In the genomic region with DNA sequence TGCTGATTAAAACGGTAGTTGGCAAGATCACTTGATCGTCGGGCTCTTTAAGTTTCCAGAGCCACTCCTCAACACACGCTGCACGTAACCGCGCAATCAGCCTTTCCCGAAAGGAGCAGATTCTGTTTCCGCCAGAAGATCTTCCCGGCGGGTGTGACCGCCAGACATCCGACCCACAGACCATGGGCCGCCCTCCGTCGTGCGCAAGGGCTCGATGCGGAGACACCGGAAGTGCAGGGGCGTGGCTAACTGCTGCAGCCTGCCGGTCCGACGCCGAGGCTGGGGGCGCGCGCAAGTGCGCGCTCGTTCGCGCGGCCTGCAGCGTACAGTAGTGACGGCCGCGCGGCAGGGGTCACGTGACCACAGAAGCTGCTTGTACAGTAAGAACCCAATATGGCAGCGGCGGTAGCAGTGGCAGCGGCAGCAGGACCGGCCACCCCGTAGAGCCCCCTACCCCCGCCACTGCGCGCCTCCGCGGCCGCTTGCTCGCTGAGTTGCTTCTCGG, we compare ENCODE assay signal across 8 mouse cellular contexts. TPM values are rescaled to one million over a fixed set of nuclear protein-coding genes. Genes with fewer than 3 reads are reported as not detected.
A peak's percentile ranks its signal among the peaks of the same experiment; 100 is the strongest.
DNase-seq lines count a peak whose midpoint lies in the region; ATAC-seq lines count a peak whose summit lies in the region.

A gene (plus strand): TSS at position 328 of the 505 bp plus-strand sequence.

- H3K27me3 ChIP-seq in hindbrain, embryonic 14.5 days (ENCODE audit: control insufficient read depth, insufficient read depth, low read length) = no peaks in the 10 kb centered on the region

- peak within 1 kb of the TSS; percentile 79 for H3K9ac ChIP-seq in hindbrain, embryonic 14.5 days

- H3K9me3 ChIP-seq in hindbrain, embryonic 14.5 days (ENCODE audit: control insufficient read depth, low read length) = no peaks in the 10 kb centered on the region

- under 1% methylated on average over 53 of the region's 53 CpGs for WGBS in hindbrain, embryonic 14.5 days

- peak within 1 kb of the TSS; percentile 70 for H3K4me2 ChIP-seq in hindbrain, embryonic 14.5 days (replicated peaks)

- DNase-seq in R1 (ENCODE audit: low read depth, low spot score) = peak; percentile 98
- DNase-seq in cerebellum, postnatal 25 days = peak; percentile 99 to 100
- DNase-seq in frontal cortex, postnatal 25 days (ENCODE audit: low spot score in 2 of 2) = peak; percentile 94 to 97
- peak; percentile 99 for DNase-seq in hindbrain, embryonic 14.5 days (ENCODE audit: low spot score)
- peak; percentile 97 to 99 for DNase-seq in layer of hippocampus, postnatal 36 days
- peak; percentile 100 for DNase-seq in lung, postnatal 36 days
- peak; percentile 99 for DNase-seq in retina, postnatal 1 day
- DNase-seq in urinary bladder, adult 18-20 months (ENCODE audit: low spot score in 2 of 2) = peak; percentile 94 to 99

- peaks cover 20% of the 10 kb centered on the region for H3K4me1 ChIP-seq in hindbrain, embryonic 14.5 days (replicated peaks; ENCODE audit: control insufficient read depth, insufficient read depth, low read length)

- peak; percentile 95 for ATAC-seq in hindbrain, embryonic 14.5 days (ENCODE audit: low FRiP score)

- H3K36me3 ChIP-seq in hindbrain, embryonic 14.5 days (replicated peaks; ENCODE audit: control insufficient read depth, insufficient read depth) = no peaks in the 10 kb centered on the region

- peak within 1 kb of the TSS; percentile 78 for H3K4me3 ChIP-seq in hindbrain, embryonic 14.5 days (replicated peaks; ENCODE audit: low read length)

- peak within 1 kb of the TSS; percentile 91 for H3K27ac ChIP-seq in hindbrain, embryonic 14.5 days

RNA-seq across cellular contexts. Expression of the gene that starts here (rescaled TPM):
- polyA plus RNA-seq in hindbrain, embryonic 14.5 days (2014; fragmentation: Nextera tagmentation; extraction: Ambion mirVana) = 11.8 and 12.4 TPM in 2 replicates
- 10 to 100 TPM; 31.0 to 31.6 TPM for total RNA-seq in layer of hippocampus, postnatal 36 days (2021)

Comparison
In these comparisons a context has a peak if more than half of its experiments do, and no peak if none do; other contexts are left out.
1. Peak in every context shown above with its lines: DNase-seq, ATAC-seq, H3K4me3 ChIP-seq and H3K27ac ChIP-seq.